Mouse (Mus musculus): ENCODE measurements around the gene Tspear. TPM values are rescaled to one million over a fixed set of nuclear protein-coding genes. Genes with fewer than 3 reads are reported as not detected.
"Not testable (repeated sequence)": the region's sequence is repeated elsewhere in the genome, so short reads cannot be mapped to it uniquely, and the experiment has no call there.

Gene Tspear
- total RNA-seq (2021): 1 to 10 TPM in 1 of 2 experiments, under 1 TPM in 1; 0.45 to 1.0 TPM
- long read RNA-seq, experiment 1: 0 reads
- long read RNA-seq, experiment 2: 0 reads

- no peak for DNase-seq (ENCODE audit: low spot score in 2 of 2)
Observed at GRCm38 (mm10) chr10:77685895-77686664, at the start of gene Tspear. Gene Tspear, plus strand, starts transcription at chr10:77686569.

- no peak for DNase-seq (ENCODE audit: low spot score in 2 of 2)
Observed at GRCm38 (mm10) chr10:77638956-77639355, 47.4 kb upstream of the Tspear start.

GRCm38 (mm10) chr10:77643160-77643559 lies 43.2 kb upstream of the Tspear start:
- no peak for DNase-seq (ENCODE audit: low spot score in 2 of 2)

GRCm38 (mm10) chr10:77645571-77645970 lies 40.8 kb upstream of the Tspear start:
- DNase-seq (ENCODE audit: low spot score in 2 of 2): no peak

GRCm38 (mm10) chr10:77647461-77647860 lies 38.9 kb upstream of the Tspear start:
- no peak for DNase-seq (ENCODE audit: low spot score in 2 of 2)

- no peak for DNase-seq (ENCODE audit: low spot score in 2 of 2)
Observed at GRCm38 (mm10) chr10:77647901-77648300, 38.5 kb upstream of the Tspear start.

GRCm38 (mm10) chr10:77652046-77652445 lies 34.3 kb upstream of the Tspear start:
- DNase-seq (ENCODE audit: low spot score in 2 of 2): no peak

GRCm38 (mm10) chr10:77658286-77658994 lies 27.9 kb upstream of the Tspear start:
- no peak for DNase-seq (ENCODE audit: low spot score in 2 of 2)

GRCm38 (mm10) chr10:77663949-77664665 lies 22.3 kb upstream of the Tspear start:
- no peak for DNase-seq (ENCODE audit: low spot score in 2 of 2)

GRCm38 (mm10) chr10:77666342-77666741 lies 20.0 kb upstream of the Tspear start:
- no peak for DNase-seq (ENCODE audit: low spot score in 2 of 2)

- DNase-seq (ENCODE audit: low spot score in 2 of 2): no peak
Observed at GRCm38 (mm10) chr10:77667402-77667801, 19.0 kb upstream of the Tspear start.

GRCm38 (mm10) chr10:77670710-77671109 lies 15.7 kb upstream of the Tspear start:
- DNase-seq (ENCODE audit: low spot score in 2 of 2): no peak

GRCm38 (mm10) chr10:77671519-77671918 lies 14.8 kb upstream of the Tspear start:
- no peak for DNase-seq (ENCODE audit: low spot score in 2 of 2)

- no peak for DNase-seq (ENCODE audit: low spot score in 2 of 2)
Observed at GRCm38 (mm10) chr10:77673765-77674164, 12.6 kb upstream of the Tspear start.

GRCm38 (mm10) chr10:77677562-77677961 lies 8.8 kb upstream of the Tspear start:
- no peak for DNase-seq (ENCODE audit: low spot score in 2 of 2)

- no peak for DNase-seq (ENCODE audit: low spot score in 2 of 2)
Observed at GRCm38 (mm10) chr10:77682994-77683393, 3.4 kb upstream of the Tspear start.

- DNase-seq (ENCODE audit: low spot score in 2 of 2): no peak
Observed at GRCm38 (mm10) chr10:77684181-77684580, 2.2 kb upstream of the Tspear start.

- DNase-seq (ENCODE audit: low spot score in 2 of 2): no peak
Observed at GRCm38 (mm10) chr10:77687021-77687420, 652 bp downstream of the Tspear start.

GRCm38 (mm10) chr10:77690356-77690807 lies 4.0 kb downstream of the Tspear start, which contains the start of gene Gm19402:
Gene Gm19402, minus strand, starts transcription at chr10:77690757.
- not testable (repeated sequence) for DNase-seq (ENCODE audit: low spot score in 2 of 2)

GRCm38 (mm10) chr10:77697133-77697532 lies 10.8 kb downstream of the Tspear start, which contains the start of gene Gm9508:
Gene Gm9508, minus strand, starts transcription at chr10:77697233.
- no peak for DNase-seq (ENCODE audit: low spot score in 2 of 2)

GRCm38 (mm10) chr10:77706326-77706725 lies 20.0 kb downstream of the Tspear start, which contains the start of gene Gm10272:
Gene Gm10272, plus strand, starts transcription at chr10:77706626.
- no peak for DNase-seq (ENCODE audit: low spot score in 2 of 2)

Data from adrenal gland, postnatal 4 days (tissue).